Mouse (Mus musculus) CH12.LX (cell line): ENCODE measurements around the gene Gm5737. TPM values are rescaled to one million over a fixed set of nuclear protein-coding genes. Genes with fewer than 3 reads are reported as not detected.

Source experiments
- DNase-seq: peaks from one replicate; pipeline ENCODE4 v3.0.0-alpha.2; 2013; ENCODE audit errors: extremely low read depth
- H3K27ac ChIP-seq: 2 replicates; pipeline ENCODE4 v1.5.1; 2012; ENCODE audit warnings: low read depth, mild to moderate bottlenecking, control low read depth, moderate library complexity; ENCODE audit not compliant: insufficient read depth
- H3K27me3 ChIP-seq: replicated peaks from 2 replicates; pipeline ENCODE3; 2012; ENCODE audit warnings: inconsistent platforms
- H3K36me3 ChIP-seq, 2 experiments: replicated peaks in 1 of 2; 2 replicates each; pipeline versions ENCODE3 to v1.6.1; 2012; ENCODE audit warnings: inconsistent platforms in 1 of 2, low read length in 1 of 2, mild to moderate bottlenecking in 1 of 2, mixed read lengths in 1 of 2, moderate library complexity in 1 of 2; ENCODE audit not compliant: control insufficient read depth in 1 of 2, insufficient read depth in 1 of 2
- H3K4me1 ChIP-seq, 2 experiments: 2 replicates each; pipeline ENCODE4 v1.6.1; 2012; ENCODE audit warnings: inconsistent platforms in 1 of 2, moderate library complexity in 1 of 2; ENCODE audit not compliant: insufficient read depth in 2 of 2, control insufficient read depth in 1 of 2
- H3K4me2 ChIP-seq: 2 replicates; pipeline ENCODE4 v1.6.1; 2012; ENCODE audit warnings: low read depth, mild to moderate bottlenecking, control low read depth; ENCODE audit not compliant: poor library complexity, insufficient read depth, severe bottlenecking
- H3K4me3 ChIP-seq, 3 experiments: fragments of 150-350 bp in 1 of 3; sonication (generic) in 1 of 3; replicated peaks in 1 of 3; 2 replicates each; pipeline versions ENCODE3 to v1.5.1; 2011 to 2012; ENCODE audit warnings: low read depth in 2 of 3, low read length in 2 of 3, mild to moderate bottlenecking in 2 of 3, moderate library complexity in 2 of 3, control low read depth in 1 of 3, improper control_type of control experiment in 1 of 3, inconsistent platforms in 1 of 3, mixed read lengths in 1 of 3; ENCODE audit not compliant: poor library complexity in 1 of 3
- H3K79me2 ChIP-seq: replicated peaks from 2 replicates; pipeline ENCODE4 v1.6.1; 2012; ENCODE audit warnings: mild to moderate bottlenecking, moderate library complexity; ENCODE audit not compliant: control insufficient read depth, poor library complexity, insufficient read depth, severe bottlenecking; ENCODE audit errors: extremely low read depth
- H3K9ac ChIP-seq: 2 replicates; pipeline ENCODE4 v1.6.1; 2012; ENCODE audit warnings: low read depth, mild to moderate bottlenecking, control low read depth, moderate library complexity; ENCODE audit not compliant: insufficient read depth
- H3K9me3 ChIP-seq: replicated peaks from 2 replicates; pipeline ENCODE3; 2012; ENCODE audit warnings: low read length, inconsistent platforms, mixed read lengths
- CHD1 ChIP-seq: IDR thresholded peaks from 2 replicates; pipeline ENCODE4 v1.6.1; 2012; ENCODE audit warnings: low read depth, low read length, improper control_type of control experiment, inconsistent platforms
- CHD2 ChIP-seq: IDR thresholded peaks from 2 replicates; pipeline ENCODE4 v1.6.1; 2011; ENCODE audit warnings: low read length, improper control_type of control experiment
- CTCF ChIP-seq, 2 experiments: IDR thresholded peaks in 1 of 2; conservative IDR thresholded peaks in 1 of 2; 2 replicates each; pipeline ENCODE4 v1.5.1; 2011 to 2012; ENCODE audit warnings: low read depth in 2 of 2, low read length in 2 of 2, improper control_type of control experiment in 1 of 2, inconsistent platforms in 1 of 2, mild to moderate bottlenecking in 1 of 2, moderate library complexity in 1 of 2
- EP300 ChIP-seq: IDR thresholded peaks from 2 replicates; pipeline ENCODE4 v1.6.1; 2011; ENCODE audit warnings: low read length, improper control_type of control experiment
- ETS1 ChIP-seq: conservative IDR thresholded peaks from 2 replicates; pipeline ENCODE4 v1.6.1; 2012; ENCODE audit warnings: low read depth, mild to moderate bottlenecking, inconsistent platforms, low read length, improper control_type of control experiment, moderate library complexity
- GABPA ChIP-seq: IDR thresholded peaks from 2 replicates; pipeline ENCODE4 v1.6.1; 2012; ENCODE audit warnings: low read depth, low read length, improper control_type of control experiment, inconsistent platforms; ENCODE audit not compliant: insufficient replicate concordance
- HCFC1 ChIP-seq: IDR thresholded peaks from 2 replicates; pipeline ENCODE4 v1.6.1; 2012; ENCODE audit warnings: low read depth, mild to moderate bottlenecking, inconsistent platforms, low read length, improper control_type of control experiment
- JUN ChIP-seq: IDR thresholded peaks from 2 replicates; pipeline ENCODE4 v1.6.1; 2011; ENCODE audit warnings: low read depth, mild to moderate bottlenecking, low read length, improper control_type of control experiment, moderate library complexity; ENCODE audit not compliant: insufficient read depth
- JUND ChIP-seq: conservative IDR thresholded peaks from 2 replicates; pipeline ENCODE4 v1.6.1; 2011; ENCODE audit warnings: low read depth, low read length, improper control_type of control experiment
- MAX ChIP-seq: IDR thresholded peaks from 2 replicates; pipeline ENCODE4 v1.6.1; 2011; ENCODE audit warnings: low read length, improper control_type of control experiment
- MAZ ChIP-seq: IDR thresholded peaks from 2 replicates; pipeline ENCODE4 v1.6.1; 2012; ENCODE audit warnings: low read depth, mild to moderate bottlenecking, inconsistent platforms, low read length, improper control_type of control experiment, moderate library complexity
- MEF2A ChIP-seq: IDR thresholded peaks from 2 replicates; pipeline ENCODE4 v1.6.1; 2014; ENCODE audit warnings: low read depth, mild to moderate bottlenecking, inconsistent platforms, low read length, improper control_type of control experiment, borderline replicate concordance
- POLR2A ChIP-seq: IDR thresholded peaks from 2 replicates; pipeline ENCODE4 v1.6.1; 2011; ENCODE audit warnings: low read depth, mild to moderate bottlenecking, improper control_type of control experiment, low read length
- POLR2AphosphoS2 ChIP-seq: IDR thresholded peaks from 2 replicates; pipeline ENCODE4 v1.6.1; 2011; ENCODE audit warnings: low read depth, low read length, improper control_type of control experiment
- RAD21 ChIP-seq: IDR thresholded peaks from 2 replicates; pipeline ENCODE4 v1.6.1; 2011; ENCODE audit warnings: low read depth, mild to moderate bottlenecking, low read length, improper control_type of control experiment, moderate library complexity
- RCOR1 ChIP-seq: conservative IDR thresholded peaks from 2 replicates; pipeline ENCODE4 v1.6.1; 2012; ENCODE audit warnings: low read depth, mild to moderate bottlenecking, inconsistent platforms, low read length, improper control_type of control experiment
- SIN3A ChIP-seq: IDR thresholded peaks from 2 replicates; pipeline ENCODE4 v1.6.1; 2012; ENCODE audit warnings: low read length, improper control_type of control experiment, inconsistent platforms
- TBP ChIP-seq: conservative IDR thresholded peaks from 2 replicates; pipeline ENCODE4 v1.6.1; 2011; ENCODE audit warnings: low read depth, low read length, improper control_type of control experiment
- UBTF ChIP-seq: IDR thresholded peaks from 2 replicates; pipeline ENCODE4 v1.6.1; 2012; ENCODE audit warnings: low read depth, mild to moderate bottlenecking, inconsistent platforms, low read length, improper control_type of control experiment, moderate library complexity
- USF2 ChIP-seq: conservative IDR thresholded peaks from 2 replicates; pipeline ENCODE4 v1.6.1; 2011; ENCODE audit warnings: low read depth, low read length, improper control_type of control experiment
- ZC3H11A ChIP-seq: IDR thresholded peaks from 2 replicates; pipeline ENCODE4 v1.6.1; 2012; ENCODE audit warnings: low read depth, mild to moderate bottlenecking, inconsistent platforms, low read length, improper control_type of control experiment
- ZMIZ1 ChIP-seq: IDR thresholded peaks from 2 replicates; pipeline ENCODE4 v1.6.1; 2012; ENCODE audit warnings: low read depth, mild to moderate bottlenecking, inconsistent platforms, low read length, improper control_type of control experiment
- dilution Hi-C: fragments of 300-500 bp; cut with MboI; formaldehyde crosslinking; loops from 2 replicates; pipeline ENCODE4 v1.14.3; 2020; ENCODE audit warnings: low sequenced_read_pairs; ENCODE audit not compliant: extremely low pct_unique_long_range_greater_than_20kb, extremely low pct_ligation_motif_present
- in situ Hi-C: fragments of 300-500 bp; cut with MboI; formaldehyde crosslinking; loops from 3 replicates; pipeline ENCODE4 v1.14.3; 2019; ENCODE audit warnings: low sequenced_read_pairs, low pct_ligation_motif_present, low pct_unique_long_range_greater_than_20kb, mixed read lengths
- polyA plus RNA-seq: library from polyadenylated mRNA; unstranded; fragments of >175 nt; gene quantifications from 2 replicates; pipeline ENCODE4 v1.2.1, GENCODE M21; 2012; ENCODE audit warnings: low read depth; ENCODE audit not compliant: insufficient read length
- total RNA-seq, 2 experiments: library from RNA; depleted of rRNA; stranded (reverse); fragments of 300-350 nt in 1 of 2; fragments of >200 nt in 1 of 2; gene quantifications; 2 replicates each; pipeline ENCODE4 v1.2.3; 2012 to 2014

The Gm5737 gene
- total and polyA plus RNA-seq, 3 experiments, result not detected

DNA sequence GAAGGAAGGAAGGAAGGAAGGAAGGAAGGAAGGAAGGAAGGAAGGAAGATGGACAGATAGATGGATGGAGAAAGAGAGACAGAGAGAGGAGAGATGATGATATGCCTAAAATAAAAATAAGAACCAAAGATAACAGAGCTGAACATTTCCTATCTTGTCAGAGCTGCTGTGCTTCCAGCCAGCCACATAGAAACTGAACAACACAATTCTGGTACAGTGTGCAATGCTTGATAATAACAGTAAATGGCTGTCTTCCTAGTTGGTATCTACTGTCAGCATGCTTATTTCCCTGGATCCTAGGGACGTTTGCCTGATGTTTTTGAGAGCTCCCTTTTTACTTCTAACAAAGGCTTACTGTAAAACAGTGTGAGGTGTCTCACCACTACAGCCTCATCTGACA lies 40.8 kb upstream of the Gm5737 start:
- DNase-seq, result no peak
- H3K4me2 ChIP-seq, result no peak overlapping the region
- in situ Hi-C loops (no loop called here), dilution Hi-C loops (no loop called here)
- H3K27me3 ChIP-seq, result peaks cover 22% of the 10 kb centered on the region
- H3K36me3 ChIP-seq, result no peaks in the 10 kb centered on the region
- no peak overlapping the region for H3K4me3 ChIP-seq
- H3K9ac ChIP-seq, result no peak overlapping the region
- TF ChIP-seq SIN3A, result no peak
- no peak for TF ChIP-seq RAD21
- no peak for TF ChIP-seq MEF2A
- TF ChIP-seq POLR2A, result no peak
- no peak for TF ChIP-seq CHD2
- TF ChIP-seq ETS1, result no peak
- TF ChIP-seq GABPA, result no peak
- TF ChIP-seq EP300, result no peak
- TF ChIP-seq POLR2AphosphoS2, result no peak
- no peak for TF ChIP-seq MAX
- no peak for TF ChIP-seq JUND
- no peaks in the 10 kb centered on the region for H3K79me2 ChIP-seq
- no peaks in the 10 kb centered on the region for H3K9me3 ChIP-seq
- H3K4me1 ChIP-seq, result no peaks in the 10 kb centered on the region
- H3K27ac ChIP-seq, result no peak overlapping the region

DNA sequence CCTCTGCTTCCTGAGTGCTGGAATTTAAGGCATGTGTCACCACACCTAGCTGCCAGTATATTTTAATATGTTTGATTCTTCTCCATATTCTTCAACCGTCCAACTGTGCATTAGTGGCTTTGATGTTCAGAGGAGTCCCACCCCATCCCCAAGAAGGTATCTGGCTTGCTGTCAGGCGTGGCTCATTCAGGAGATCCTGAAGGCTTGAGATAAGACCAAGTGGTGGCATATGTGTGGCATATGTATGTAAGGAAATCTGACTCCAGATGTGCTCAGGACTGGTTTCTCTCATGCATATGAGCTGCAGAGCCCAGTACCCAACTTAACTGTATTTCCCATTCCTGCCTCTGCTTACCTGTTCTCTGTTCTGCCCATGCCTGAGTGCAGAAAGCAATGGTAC lies 34.2 kb upstream of the Gm5737 start:
- dilution Hi-C loops (no loop called here), in situ Hi-C loops (no loop called here)
- H3K79me2 ChIP-seq, result no peaks in the 10 kb centered on the region
- H3K27me3 ChIP-seq, result peaks cover 49% of the 10 kb centered on the region
- no peak overlapping the region for H3K9ac ChIP-seq
- DNase-seq, result no peak
- H3K27ac ChIP-seq, result no peak overlapping the region
- TF ChIP-seq USF2 (no peak), ZC3H11A (no peak), UBTF (no peak), CHD1 (no peak), EP300 (no peak), CTCF (conservative IDR thresholded peaks at IDR 0.05 in 1 of 2, IDR thresholded peaks at IDR 0.05 in 1 of 2; ENCODE audit: low read depth in 2 of 2, low read length in 2 of 2) (no peak), ZMIZ1 (no peak), RAD21 (no peak), POLR2AphosphoS2 (no peak), MAZ (no peak), RCOR1 (no peak), HCFC1 (no peak), JUND (no peak), TBP (no peak), JUN (no peak)
- no peak overlapping the region for H3K4me2 ChIP-seq
- H3K36me3 ChIP-seq, result no peaks in the 10 kb centered on the region
- no peaks in the 10 kb centered on the region for H3K4me1 ChIP-seq
- H3K9me3 ChIP-seq, result no peaks in the 10 kb centered on the region
- no peak overlapping the region for H3K4me3 ChIP-seq
